Mouse (Mus musculus) myocyte (in vitro differentiated cells): ENCODE measurements at regions not wholly inside any gene's neighbourhood (a gene's known extent, or its start where the extent isn't known, plus 50 kb on each side); places are given as distances from the start of the nearest gene placed in this dataset.

Experiments used
- H3K27me3 ChIP-seq: one replicate; pipeline ENCODE4 v1.6.1; 2011; ENCODE audit not compliant: control insufficient read depth, insufficient read depth, insufficient read length
- H3K36me3 ChIP-seq: one replicate; pipeline ENCODE4 v1.6.1; 2011; ENCODE audit not compliant: control insufficient read depth, insufficient read depth
- H3K4me2 ChIP-seq: one replicate; pipeline ENCODE4 v1.6.1; 2011; ENCODE audit warnings: low read depth, control low read depth
- H3K4me3 ChIP-seq: one replicate; pipeline ENCODE4 v1.5.1; 2011; ENCODE audit warnings: mild to moderate bottlenecking, control low read depth, moderate library complexity
- H3K79me2 ChIP-seq: one replicate; pipeline ENCODE4 v1.6.1; 2011; ENCODE audit not compliant: control insufficient read depth, insufficient read depth
- H3ac ChIP-seq: one replicate; pipeline ENCODE4 v1.6.1; 2011; ENCODE audit not compliant: control insufficient read depth, insufficient read length
- CEBPB ChIP-seq: IDR thresholded peaks from 2 replicates; pipeline ENCODE4 v1.6.1; 2011; ENCODE audit warnings: mild to moderate bottlenecking, moderate library complexity; ENCODE audit not compliant: poor library complexity, insufficient read depth, severe bottlenecking
- E2F4 ChIP-seq: IDR thresholded peaks from one replicate; pipeline ENCODE4 v1.6.1; 2011; ENCODE audit warnings: mild to moderate bottlenecking, control low read depth, moderate library complexity; ENCODE audit not compliant: insufficient read depth
- MAX ChIP-seq: IDR thresholded peaks from one replicate; pipeline ENCODE4 v1.6.1; 2011; ENCODE audit warnings: low read depth, mild to moderate bottlenecking, control low read depth
- MYOD1 ChIP-seq, 3 experiments: IDR thresholded peaks; one replicate each; pipeline ENCODE4 v1.6.1; 2011; ENCODE audit warnings: control low read depth in 2 of 3, low read depth in 2 of 3, mild to moderate bottlenecking in 2 of 3, moderate library complexity in 1 of 3; ENCODE audit not compliant: insufficient read length in 2 of 3, control insufficient read depth in 1 of 3
- MYOG ChIP-seq, 3 experiments: IDR thresholded peaks; one replicate each; pipeline ENCODE4 v1.6.1; 2011; ENCODE audit warnings: control low read depth in 2 of 3, low read depth in 2 of 3, mild to moderate bottlenecking in 2 of 3; ENCODE audit not compliant: insufficient read length in 2 of 3, control insufficient read depth in 1 of 3, insufficient read depth in 1 of 3
- POLR2AphosphoS2 ChIP-seq: IDR thresholded peaks from one replicate; pipeline ENCODE4 v1.6.1; 2011; ENCODE audit warnings: low read depth, control low read depth; ENCODE audit not compliant: insufficient read length
- SRF ChIP-seq: IDR thresholded peaks from one replicate; pipeline ENCODE4 v1.6.1; 2011; ENCODE audit warnings: low read depth; ENCODE audit not compliant: control insufficient read depth, insufficient read length
- TCF12 ChIP-seq: IDR thresholded peaks from one replicate; pipeline ENCODE4 v1.6.1; 2011; ENCODE audit warnings: mild to moderate bottlenecking, control low read depth; ENCODE audit not compliant: poor library complexity, insufficient read depth, severe bottlenecking
- USF1 ChIP-seq: IDR thresholded peaks from one replicate; pipeline ENCODE4 v1.6.1; 2011; ENCODE audit warnings: low read depth, mild to moderate bottlenecking, control low read depth, moderate library complexity

DNA sequence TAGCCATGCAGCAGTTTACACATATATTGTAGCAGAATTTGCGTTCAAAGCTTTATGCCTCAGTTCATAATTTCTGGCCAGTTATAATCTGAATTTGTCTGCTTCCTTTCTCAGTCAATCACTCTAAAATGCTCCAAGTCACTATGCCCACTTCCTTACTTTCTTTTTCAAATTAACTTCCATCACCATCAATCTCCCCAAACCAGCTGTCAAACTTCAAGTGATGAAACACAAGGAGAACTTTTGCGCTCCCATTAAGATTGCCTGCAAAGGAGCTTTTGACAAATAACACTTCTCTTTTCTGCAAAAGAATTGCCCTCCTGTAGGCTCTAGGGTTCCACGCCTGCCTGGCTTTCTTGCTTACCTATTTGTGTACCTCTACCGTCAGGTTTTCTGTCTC, 50.6 kb upstream of the Pou1f1 start:
- Histone ChIP-seq H3K27me3 (no peaks in the 10 kb centered on the region), H3ac (no peak overlapping the region), H3K36me3 (no peaks in the 10 kb centered on the region), H3K4me2 (no peak overlapping the region), H3K4me3 (no peak overlapping the region), H3K79me2 (no peaks in the 10 kb centered on the region)
- no peak for TF ChIP-seq E2F4
- no peak for TF ChIP-seq SRF
- TF ChIP-seq USF1, result no peak
- no peak for TF ChIP-seq CEBPB
- TF ChIP-seq TCF12, result no peak
- no peak for TF ChIP-seq MYOG (IDR thresholded peaks at IDR 0.05; ENCODE audit: control insufficient read depth in 1 of 3, insufficient read depth in 1 of 3, insufficient read length in 2 of 3, low read depth in 2 of 3)
- no peak for TF ChIP-seq MYOD1 (IDR thresholded peaks at IDR 0.05; ENCODE audit: control insufficient read depth in 1 of 3, insufficient read length in 2 of 3, low read depth in 2 of 3)
- no peak for TF ChIP-seq POLR2AphosphoS2
- no peak for TF ChIP-seq MAX
